Mouse (Mus musculus): ENCODE data around the gene 9130023H24Rik. TPM values are rescaled to one million over a fixed set of nuclear protein-coding genes. Genes with fewer than 3 reads are reported as not detected.

Gene 9130023H24Rik
- polyA plus RNA-seq, 1 experiment, result 2.1 TPM

DNA sequence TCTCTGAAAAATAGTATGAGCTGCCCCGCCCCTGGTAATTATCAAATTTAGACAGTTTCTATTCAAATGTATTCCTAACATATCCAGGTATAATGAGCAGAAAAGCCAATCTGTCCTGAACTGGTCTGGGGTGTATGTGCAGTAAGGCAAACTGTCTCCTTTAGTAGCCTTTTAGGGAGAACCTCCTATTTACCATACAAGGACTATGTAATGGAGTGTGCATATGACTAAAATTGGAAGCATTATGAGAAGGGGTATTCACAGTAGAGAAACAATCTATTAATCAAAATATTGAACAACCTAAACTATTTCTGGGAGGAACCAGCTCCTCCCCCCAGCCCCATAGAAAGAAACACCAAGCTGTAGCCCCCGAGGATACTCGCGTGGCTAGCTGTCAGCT is 41.9 kb upstream of the 9130023H24Rik start:
- Histone ChIP-seq H3K4me3 (ENCODE audit: insufficient read depth, poor library complexity, severe bottlenecking) (no peak overlapping the region), H3K79me3 (ENCODE audit: low read depth) (no peaks in the 10 kb centered on the region), H3ac (ENCODE audit: control insufficient read depth, insufficient read length, low read depth) (no peak overlapping the region), H3K27me3 (ENCODE audit: control insufficient read depth, insufficient read depth, insufficient read length) (no peaks in the 10 kb centered on the region), H3K36me3 (ENCODE audit: control insufficient read depth, insufficient read depth) (no peaks in the 10 kb centered on the region), H3K79me2 (ENCODE audit: control insufficient read depth, insufficient read depth) (no peaks in the 10 kb centered on the region)
- TF ChIP-seq CTCF (IDR thresholded peaks at IDR 0.05; ENCODE audit: control insufficient read depth, insufficient read depth, insufficient read length) (no peak), MYOG (IDR thresholded peaks at IDR 0.05; ENCODE audit: control insufficient read depth, extremely low read depth, insufficient read length) (no peak), CEBPB (IDR thresholded peaks at IDR 0.05; ENCODE audit: low read depth) (no peak), FOSL1 (IDR thresholded peaks at IDR 0.05; ENCODE audit: insufficient read depth, low read length, poor library complexity, severe bottlenecking) (no peak), MYOD1 (IDR thresholded peaks at IDR 0.05; ENCODE audit: control insufficient read depth, insufficient read length, low read depth) (no peak), MAX (IDR thresholded peaks at IDR 0.05) (no peak), USF1 (IDR thresholded peaks at IDR 0.05; ENCODE audit: low read depth) (no peak)

DNA sequence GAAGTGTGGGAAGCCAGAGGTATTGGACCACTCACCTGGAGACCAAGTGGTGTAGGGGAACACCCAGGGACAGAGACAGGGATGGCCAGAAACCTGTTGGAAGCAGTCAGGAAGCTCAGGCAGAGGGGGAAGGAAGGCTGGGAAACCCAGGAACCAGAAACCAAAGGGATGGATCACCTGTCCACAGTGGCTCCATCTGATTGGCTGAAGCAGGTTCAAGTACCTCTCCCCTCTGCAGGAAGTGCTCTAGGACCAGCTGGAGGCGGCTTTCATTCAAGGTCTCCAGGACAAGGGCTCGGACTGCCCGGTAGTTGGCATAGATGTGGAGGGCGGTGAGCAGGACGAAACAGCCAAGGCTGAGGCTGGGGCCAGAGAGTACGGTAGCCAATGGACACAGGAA is 38.2 kb upstream of the 9130023H24Rik start:
- H3K79me3 ChIP-seq (ENCODE audit: low read depth), result no peaks in the 10 kb centered on the region
- H3K79me2 ChIP-seq (ENCODE audit: control insufficient read depth, insufficient read depth), result no peaks in the 10 kb centered on the region
- no peak overlapping the region for H3ac ChIP-seq (ENCODE audit: control insufficient read depth, insufficient read length, low read depth)
- H3K27me3 ChIP-seq (ENCODE audit: control insufficient read depth, insufficient read depth, insufficient read length), result no peaks in the 10 kb centered on the region
- no peak for TF ChIP-seq FOSL1 (IDR thresholded peaks at IDR 0.05; ENCODE audit: insufficient read depth, low read length, poor library complexity, severe bottlenecking)
- no peak for TF ChIP-seq MYOD1 (IDR thresholded peaks at IDR 0.05; ENCODE audit: control insufficient read depth, insufficient read length, low read depth)
- no peak for TF ChIP-seq MAX (IDR thresholded peaks at IDR 0.05)
- TF ChIP-seq USF1 (IDR thresholded peaks at IDR 0.05; ENCODE audit: low read depth), result no peak
- no peak for TF ChIP-seq CTCF (IDR thresholded peaks at IDR 0.05; ENCODE audit: control insufficient read depth, insufficient read depth, insufficient read length)
- no peak for TF ChIP-seq MYOG (IDR thresholded peaks at IDR 0.05; ENCODE audit: control insufficient read depth, extremely low read depth, insufficient read length)
- TF ChIP-seq CEBPB (IDR thresholded peaks at IDR 0.05; ENCODE audit: low read depth), result no peak
- H3K4me3 ChIP-seq (ENCODE audit: insufficient read depth, poor library complexity, severe bottlenecking), result no peak overlapping the region
- peaks cover 8% of the 10 kb centered on the region for H3K36me3 ChIP-seq (ENCODE audit: control insufficient read depth, insufficient read depth)

GRCm38 (mm10) chr7:128271496-128271895 is 33.7 kb upstream of the 9130023H24Rik start:
- peaks cover 8% of the 10 kb centered on the region for H3K36me3 ChIP-seq (ENCODE audit: control insufficient read depth, insufficient read depth)
- no peak overlapping the region for H3K4me3 ChIP-seq (ENCODE audit: insufficient read depth, poor library complexity, severe bottlenecking)
- TF ChIP-seq FOSL1 (IDR thresholded peaks at IDR 0.05; ENCODE audit: insufficient read depth, low read length, poor library complexity, severe bottlenecking) (no peak), MAX (IDR thresholded peaks at IDR 0.05) (no peak), MYOD1 (IDR thresholded peaks at IDR 0.05; ENCODE audit: control insufficient read depth, insufficient read length, low read depth) (no peak), MYOG (IDR thresholded peaks at IDR 0.05; ENCODE audit: control insufficient read depth, extremely low read depth, insufficient read length) (no peak), CEBPB (IDR thresholded peaks at IDR 0.05; ENCODE audit: low read depth) (no peak), USF1 (IDR thresholded peaks at IDR 0.05; ENCODE audit: low read depth) (no peak)
- no peak overlapping the region for H3ac ChIP-seq (ENCODE audit: control insufficient read depth, insufficient read length, low read depth)
- no peaks in the 10 kb centered on the region for H3K79me2 ChIP-seq (ENCODE audit: control insufficient read depth, insufficient read depth)
- no peaks in the 10 kb centered on the region for H3K79me3 ChIP-seq (ENCODE audit: low read depth)
- no peaks in the 10 kb centered on the region for H3K27me3 ChIP-seq (ENCODE audit: control insufficient read depth, insufficient read depth, insufficient read length)

DNA sequence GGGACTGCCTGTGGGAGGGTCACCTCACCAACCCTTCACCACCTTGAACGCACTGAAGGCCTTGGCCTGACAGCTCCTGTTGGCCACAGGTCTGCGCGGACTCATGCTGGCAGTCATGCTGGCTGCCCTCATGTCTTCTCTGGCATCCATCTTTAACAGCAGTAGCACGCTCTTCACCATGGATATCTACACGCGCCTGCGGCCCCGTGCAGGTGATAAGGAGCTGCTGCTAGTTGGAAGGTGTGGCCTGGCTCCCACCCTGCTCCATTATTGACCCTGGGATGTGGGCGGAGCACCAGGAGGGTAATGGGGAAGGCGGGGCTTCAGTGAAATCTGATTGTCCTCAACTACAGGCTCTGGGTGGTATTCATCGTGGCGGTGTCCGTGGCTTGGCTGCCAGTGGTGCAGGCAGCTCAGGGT is 32.6 kb upstream of the 9130023H24Rik start:
- Histone ChIP-seq H3K79me2 (ENCODE audit: control insufficient read depth, insufficient read depth) (no peaks in the 10 kb centered on the region), H3K79me3 (ENCODE audit: low read depth) (no peaks in the 10 kb centered on the region), H3K27me3 (ENCODE audit: control insufficient read depth, insufficient read depth, insufficient read length) (no peaks in the 10 kb centered on the region), H3ac (ENCODE audit: control insufficient read depth, insufficient read length, low read depth) (no peak overlapping the region), H3K36me3 (ENCODE audit: control insufficient read depth, insufficient read depth) (peaks cover 8% of the 10 kb centered on the region), H3K4me3 (ENCODE audit: insufficient read depth, poor library complexity, severe bottlenecking) (no peak overlapping the region)
- TF ChIP-seq MAX (IDR thresholded peaks at IDR 0.05), result no peak
- TF ChIP-seq MYOD1 (IDR thresholded peaks at IDR 0.05; ENCODE audit: control insufficient read depth, insufficient read length, low read depth), result no peak
- no peak for TF ChIP-seq MYOG (IDR thresholded peaks at IDR 0.05; ENCODE audit: control insufficient read depth, extremely low read depth, insufficient read length)
- TF ChIP-seq USF1 (IDR thresholded peaks at IDR 0.05; ENCODE audit: low read depth), result no peak
- TF ChIP-seq CEBPB (IDR thresholded peaks at IDR 0.05; ENCODE audit: low read depth), result no peak
- TF ChIP-seq FOSL1 (IDR thresholded peaks at IDR 0.05; ENCODE audit: insufficient read depth, low read length, poor library complexity, severe bottlenecking), result no peak
- no peak for TF ChIP-seq CTCF (IDR thresholded peaks at IDR 0.05; ENCODE audit: control insufficient read depth, insufficient read depth, insufficient read length)

GRCm38 (mm10) chr7:128267813-128268212 is 30.0 kb upstream of the 9130023H24Rik start:
- Histone ChIP-seq H3K27me3 (ENCODE audit: control insufficient read depth, insufficient read depth, insufficient read length) (peaks cover 4% of the 10 kb centered on the region), H3K36me3 (ENCODE audit: control insufficient read depth, insufficient read depth) (peaks cover 8% of the 10 kb centered on the region), H3K79me3 (ENCODE audit: low read depth) (no peaks in the 10 kb centered on the region), H3K4me3 (ENCODE audit: insufficient read depth, poor library complexity, severe bottlenecking) (no peak overlapping the region), H3K79me2 (ENCODE audit: control insufficient read depth, insufficient read depth) (no peaks in the 10 kb centered on the region), H3ac (ENCODE audit: control insufficient read depth, insufficient read length, low read depth) (no peak overlapping the region)
- TF ChIP-seq CTCF (IDR thresholded peaks at IDR 0.05; ENCODE audit: control insufficient read depth, insufficient read depth, insufficient read length) (no peak), MYOD1 (IDR thresholded peaks at IDR 0.05; ENCODE audit: control insufficient read depth, insufficient read length, low read depth) (peak; percentile 77)

DNA sequence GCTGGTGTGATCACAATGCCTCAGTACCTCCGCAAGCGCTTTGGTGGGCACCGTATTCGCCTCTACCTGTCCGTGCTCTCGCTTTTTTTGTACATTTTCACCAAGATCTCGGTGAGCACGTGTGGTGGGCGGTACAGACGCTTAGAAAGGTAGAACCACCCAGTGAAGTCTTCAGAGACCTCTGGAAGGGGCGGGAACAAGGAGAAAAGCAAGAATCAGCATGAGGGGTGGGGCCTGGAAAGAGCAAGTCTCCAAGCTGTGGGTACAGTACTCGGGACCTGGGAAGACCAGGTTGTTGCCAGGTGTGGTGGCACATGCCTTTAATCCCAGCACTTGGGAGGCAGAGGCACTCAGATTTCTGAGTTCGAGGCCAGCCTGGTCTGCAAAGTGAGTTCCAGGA is 29.6 kb upstream of the 9130023H24Rik start:
- H3K36me3 ChIP-seq (ENCODE audit: control insufficient read depth, insufficient read depth), result peaks cover 8% of the 10 kb centered on the region
- H3ac ChIP-seq (ENCODE audit: control insufficient read depth, insufficient read length, low read depth), result no peak overlapping the region
- peaks cover 4% of the 10 kb centered on the region for H3K27me3 ChIP-seq (ENCODE audit: control insufficient read depth, insufficient read depth, insufficient read length)
- no peak overlapping the region for H3K4me3 ChIP-seq (ENCODE audit: insufficient read depth, poor library complexity, severe bottlenecking)
- no peaks in the 10 kb centered on the region for H3K79me2 ChIP-seq (ENCODE audit: control insufficient read depth, insufficient read depth)
- H3K79me3 ChIP-seq (ENCODE audit: low read depth), result no peaks in the 10 kb centered on the region
- TF ChIP-seq CEBPB (IDR thresholded peaks at IDR 0.05; ENCODE audit: low read depth), result no peak

All from C2C12 (cell line).